Mouse (Mus musculus): Measurements from ENCODE around the gene Cdhr1.

- TF ChIP-seq POLR2A (IDR thresholded peaks at IDR 0.05; ENCODE audit: extremely low read depth, insufficient read depth, low read length) (no peak), CTCF (IDR thresholded peaks at IDR 0.05; ENCODE audit: extremely low read depth, insufficient read depth, low read length) (no peak)
These were observed 21.1 kb upstream of the Cdhr1 start for GRCm38 (mm10) chr14:37119233-37119632.
